15 mouse cellular contexts compared by ENCODE assay signal in genomic region chr4:7997575-7997953, GRCm38 (mm10).
"Had no signal": no experiment of that assay in that cellular context is flagged by ENCODE, and none has a peak within 500 bp of the region (broad histone marks: within the 10 kb centered on the region; RNA-seq: fewer than 3 reads in every experiment).

No protein-coding gene starts in this region.

- ATAC-seq: liver, embryonic 12.5 days had no signal

- DNase-seq: kidney, adult 9 months; kidney, postnatal 36 days; layer of hippocampus, adult 9-11 months; layer of hippocampus, postnatal 36 days; lung, embryonic 14.5 days; lung, postnatal 10 days; lung, postnatal 4 days; right cerebral cortex, postnatal 14 days; thymus, postnatal 14 days had no signal

- H3K4me2 ChIP-seq: limb, embryonic 15.5 days; liver, embryonic 12.5 days; lung, embryonic 14.5 days; midbrain, embryonic 13.5 days; neural tube, embryonic 13.5 days had no signal

- H3K4me1 ChIP-seq: limb, embryonic 15.5 days; liver, embryonic 12.5 days had no signal

- H3K27me3 ChIP-seq: limb, embryonic 15.5 days; liver, embryonic 12.5 days; midbrain, embryonic 13.5 days; neural tube, embryonic 13.5 days had no signal

- H3K4me3 ChIP-seq: limb, embryonic 15.5 days; liver, embryonic 12.5 days; midbrain, embryonic 13.5 days; neural tube, embryonic 13.5 days had no signal

- H3K36me3 ChIP-seq: limb, embryonic 15.5 days; liver, embryonic 12.5 days; midbrain, embryonic 13.5 days; neural tube, embryonic 13.5 days had no signal

- H3K9ac ChIP-seq: limb, embryonic 15.5 days; liver, embryonic 12.5 days; lung, embryonic 14.5 days; midbrain, embryonic 13.5 days; neural tube, embryonic 13.5 days had no signal

- H3K9me3 ChIP-seq: limb, embryonic 15.5 days; liver, embryonic 12.5 days; midbrain, embryonic 13.5 days; neural tube, embryonic 13.5 days had no signal

- H3K27ac ChIP-seq: kidney, postnatal 0 days; limb, embryonic 15.5 days; liver, embryonic 12.5 days; midbrain, embryonic 13.5 days; neural tube, embryonic 13.5 days; stomach, postnatal 0 days had no signal
